Mouse (Mus musculus) heart, postnatal 0 days (tissue): ENCODE results near the gene Nhsl1.

Experiments
- CTCF ChIP-seq: IDR thresholded peaks from 2 replicates; pipeline ENCODE4 v1.5.1; 2016; ENCODE audit warnings: antibody characterized with exemption, control low read depth, low read depth
- EP300 ChIP-seq: IDR thresholded peaks from 2 replicates; pipeline ENCODE4 v1.6.1; 2016; ENCODE audit warnings: antibody characterized with exemption, low read depth

DNA sequence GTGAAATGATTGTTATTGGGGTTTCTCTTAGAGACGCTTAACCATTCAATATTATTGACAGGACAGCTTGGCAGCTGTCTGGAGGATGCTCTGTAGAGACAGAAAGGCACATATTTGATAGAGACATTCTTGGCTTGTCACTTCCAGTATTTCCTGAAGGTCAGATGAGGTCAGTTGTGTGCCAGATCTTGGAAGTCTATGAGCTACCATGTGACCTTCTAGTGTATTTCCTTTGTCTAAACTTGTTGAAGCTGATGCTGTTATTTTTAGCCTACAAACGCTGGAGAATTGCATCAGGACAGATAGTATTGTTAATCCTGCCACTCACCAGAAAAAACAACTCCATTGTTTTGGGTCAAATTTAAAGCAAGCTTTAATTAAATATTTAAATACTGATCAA is 66.0 kb downstream of the Nhsl1 start:
- TF ChIP-seq CTCF (no peak), EP300 (peak; percentile 48; the same call in 1 of the 2 replicates)
